Mouse (Mus musculus): ENCODE results near the gene Gpr21.

- TF ChIP-seq CTCF (IDR thresholded peaks at IDR 0.05; ENCODE audit: low read depth, low read length) = no peak
- no peak for TF ChIP-seq TAL1 (conservative IDR thresholded peaks at IDR 0.05; ENCODE audit: low read depth, low read length)
- TF ChIP-seq GATA1 (IDR thresholded peaks at IDR 0.05; ENCODE audit: borderline replicate concordance, low read length) = no peak
- TF ChIP-seq POLR2AphosphoS5 (IDR thresholded peaks at IDR 0.05; ENCODE audit: insufficient replicate concordance, low read depth, low read length) = no peak
- TF ChIP-seq GATA2 (IDR thresholded peaks at IDR 0.05; ENCODE audit: borderline replicate concordance, low read depth, low read length) = no peak
Observed at GRCm38 (mm10) chr2:37488956-37489355, 27.2 kb upstream of the Gpr21 start.

Measured in G1E (cell line).